Mouse (Mus musculus): ENCODE measurements around the gene Wdr11. TPM values are rescaled to one million over a fixed set of nuclear protein-coding genes. Genes with fewer than 3 reads are reported as not detected.

The Wdr11 gene
- total and polyA plus RNA-seq, 2 experiments from 2014 or later = 14.8 to 31.0 TPM

DNA sequence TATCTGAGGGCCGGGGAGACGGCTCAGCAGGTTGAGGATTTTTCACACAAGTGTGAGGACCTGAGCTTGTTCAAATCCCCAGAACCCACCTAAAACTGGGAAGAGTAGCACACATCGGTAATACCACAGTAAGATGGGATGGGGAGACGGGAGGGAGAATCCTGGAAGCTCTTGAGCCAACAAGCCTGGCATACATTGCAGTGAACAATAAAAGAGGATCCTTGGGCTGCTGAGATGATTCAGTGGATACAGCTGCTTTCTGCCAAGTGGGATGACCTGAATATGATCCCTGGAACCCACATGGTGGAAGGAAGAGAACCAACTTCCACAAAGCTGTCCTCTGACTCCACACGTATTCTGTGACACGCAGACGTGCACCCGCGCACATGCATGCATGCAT, 68.9 kb downstream of the Wdr11 start:
- no peak overlapping the region for H3K4me2 ChIP-seq (ENCODE audit: low read depth, low read length)
- H3K4me3 ChIP-seq (ENCODE audit: low read depth, low read length) = no peak overlapping the region
- ATAC-seq (ENCODE audit: insufficient read depth, low read depth) (no peak), DNase-seq (ENCODE audit: low spot score) (no peak)
- no peaks in the 10 kb centered on the region for H3K4me1 ChIP-seq (ENCODE audit: control insufficient read depth, insufficient read depth)
- WGBS = 89% methylated on average over 9 of the region's 9 CpGs
- no peak overlapping the region for H3K9ac ChIP-seq (replicated peaks; ENCODE audit: low read depth, low read length)
- H3K27me3 ChIP-seq (ENCODE audit: control insufficient read depth, insufficient read depth, low read length) = no peaks in the 10 kb centered on the region
- TF ChIP-seq EP300 (IDR thresholded peaks at IDR 0.05; ENCODE audit: low read depth) = no peak
- no peak for TF ChIP-seq CTCF (IDR thresholded peaks at IDR 0.05; ENCODE audit: low read depth)
- no peaks in the 10 kb centered on the region for H3K36me3 ChIP-seq (replicated peaks; ENCODE audit: control insufficient read depth, insufficient read depth, low read length)
- no peaks in the 10 kb centered on the region for H3K9me3 ChIP-seq (replicated peaks; ENCODE audit: control insufficient read depth, low read length)
- H3K27ac ChIP-seq (ENCODE audit: low read depth) = no peak overlapping the region

DNA sequence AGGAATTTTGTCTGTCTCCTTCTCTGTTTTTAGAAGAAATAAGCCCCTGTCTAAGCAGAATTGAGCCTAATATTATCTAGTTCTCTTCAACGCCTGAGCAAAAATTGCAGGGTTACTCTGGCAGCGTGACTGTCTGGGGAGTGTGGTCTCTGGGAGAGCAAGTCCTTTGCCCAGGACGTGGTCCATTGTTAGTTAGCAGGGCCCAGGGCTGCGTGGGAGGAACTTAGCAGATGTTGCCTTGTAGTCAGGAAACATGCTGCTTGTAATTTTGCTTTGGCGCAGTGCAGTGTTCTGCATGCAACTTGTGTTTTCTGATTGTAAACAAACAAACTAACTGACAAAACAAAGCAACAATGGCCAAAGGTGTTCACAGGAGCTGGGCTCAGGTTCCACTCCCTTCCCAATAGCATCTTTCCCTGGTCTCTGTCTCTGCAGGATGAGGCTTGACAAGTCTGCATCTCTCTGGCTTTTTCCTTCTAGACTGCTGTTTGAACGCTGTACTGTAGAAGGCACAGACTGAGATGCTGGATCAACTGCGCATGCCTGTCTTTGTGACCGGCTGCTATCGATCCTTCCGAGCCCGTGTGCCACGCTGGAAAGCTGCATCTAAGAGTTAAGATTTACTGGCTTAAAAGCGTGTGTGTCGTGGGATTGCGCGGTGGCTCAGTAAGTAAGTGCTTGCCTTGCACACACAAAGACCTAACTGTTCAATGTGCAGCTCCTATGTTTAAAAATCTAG, 70.6 kb downstream of the Wdr11 start:
- no peaks in the 10 kb centered on the region for H3K36me3 ChIP-seq (replicated peaks; ENCODE audit: control insufficient read depth, insufficient read depth, low read length)
- TF ChIP-seq EP300 (IDR thresholded peaks at IDR 0.05; ENCODE audit: low read depth) = no peak
- TF ChIP-seq CTCF (IDR thresholded peaks at IDR 0.05; ENCODE audit: low read depth) = no peak
- no peaks in the 10 kb centered on the region for H3K4me1 ChIP-seq (ENCODE audit: control insufficient read depth, insufficient read depth)
- no peaks in the 10 kb centered on the region for H3K9me3 ChIP-seq (replicated peaks; ENCODE audit: control insufficient read depth, low read length)
- no peak overlapping the region for H3K9ac ChIP-seq (replicated peaks; ENCODE audit: low read depth, low read length)
- no peak overlapping the region for H3K4me3 ChIP-seq (ENCODE audit: low read depth, low read length)
- H3K27ac ChIP-seq (ENCODE audit: low read depth) = no peak overlapping the region
- ATAC-seq (ENCODE audit: insufficient read depth, low read depth) = no peak
- H3K27me3 ChIP-seq (ENCODE audit: control insufficient read depth, insufficient read depth, low read length) = no peaks in the 10 kb centered on the region
- DNase-seq (ENCODE audit: low spot score) = no peak
- H3K4me2 ChIP-seq (ENCODE audit: low read depth, low read length) = no peak overlapping the region
- WGBS = 75% methylated on average over 16 of the region's 16 CpGs

DNA sequence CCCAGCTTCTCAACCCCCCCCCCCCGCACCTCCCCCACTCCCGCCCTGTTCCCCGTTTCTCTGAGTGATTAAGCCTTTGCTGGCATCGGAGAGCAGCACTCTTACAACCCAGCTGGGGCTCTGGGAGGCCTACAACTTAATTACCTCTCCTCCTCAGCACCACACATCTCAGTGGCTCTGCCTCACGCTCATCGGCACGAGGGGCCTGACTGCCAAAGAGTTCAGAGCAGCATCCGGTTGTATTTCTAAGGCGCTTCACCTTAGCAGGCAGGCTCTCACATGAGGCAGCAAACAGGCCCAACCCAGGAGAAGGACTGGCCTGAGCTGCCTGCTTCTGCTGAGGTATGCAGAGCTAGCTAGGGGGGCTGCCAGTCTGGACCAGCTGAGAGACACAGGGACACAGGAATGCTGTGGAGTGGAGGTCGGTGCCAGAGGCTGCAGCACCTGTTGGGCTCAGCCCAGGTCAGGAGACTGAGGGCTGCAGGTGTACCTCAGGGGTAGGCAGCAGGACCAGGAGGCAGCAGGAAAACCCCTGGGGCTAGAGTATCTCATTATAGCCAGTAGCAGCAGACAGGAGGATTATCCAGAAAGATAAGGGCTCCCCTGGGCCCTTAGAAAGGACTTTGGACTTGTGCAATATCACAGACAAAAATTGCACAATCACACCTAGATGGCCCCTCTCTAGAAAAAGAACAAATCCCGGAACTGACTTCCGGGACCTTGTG, 72.3 kb downstream of the Wdr11 start:
- 36% methylated on average over 12 of the region's 12 CpGs for WGBS
- Histone ChIP-seq H3K36me3 (replicated peaks; ENCODE audit: control insufficient read depth, insufficient read depth, low read length) (no peaks in the 10 kb centered on the region), H3K4me1 (ENCODE audit: control insufficient read depth, insufficient read depth) (no peaks in the 10 kb centered on the region), H3K27ac (ENCODE audit: low read depth) (no peak overlapping the region), H3K9me3 (replicated peaks; ENCODE audit: control insufficient read depth, low read length) (no peaks in the 10 kb centered on the region), H3K4me3 (ENCODE audit: low read depth, low read length) (no peak overlapping the region), H3K4me2 (ENCODE audit: low read depth, low read length) (no peak overlapping the region), H3K27me3 (ENCODE audit: control insufficient read depth, insufficient read depth, low read length) (no peaks in the 10 kb centered on the region), H3K9ac (replicated peaks; ENCODE audit: low read depth, low read length) (no peak overlapping the region)
- TF ChIP-seq EP300 (IDR thresholded peaks at IDR 0.05; ENCODE audit: low read depth) (no peak), CTCF (IDR thresholded peaks at IDR 0.05; ENCODE audit: low read depth) (no peak)
- ATAC-seq (ENCODE audit: insufficient read depth, low read depth) = no peak
- DNase-seq (ENCODE audit: low spot score) = no peak

DNA sequence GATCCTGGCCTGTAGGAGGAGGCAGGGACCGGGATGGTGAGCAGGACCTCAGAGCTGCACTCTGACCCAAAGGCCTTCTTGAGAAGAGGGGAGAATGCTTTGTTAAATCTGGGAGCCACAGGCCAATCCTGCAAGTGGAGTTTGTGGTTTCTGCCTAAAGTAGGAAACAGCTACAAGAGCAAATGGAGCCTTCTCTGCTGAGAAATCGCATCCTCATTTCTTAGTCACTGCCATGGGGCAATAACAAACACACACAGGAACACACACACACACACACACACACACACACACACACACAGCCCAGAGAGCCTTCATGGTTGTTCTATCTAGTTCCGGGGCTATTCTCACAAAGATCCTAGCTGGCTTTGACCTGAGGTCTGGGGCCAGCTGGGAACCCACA, 73.7 kb downstream of the Wdr11 start:
- Histone ChIP-seq H3K9me3 (replicated peaks; ENCODE audit: control insufficient read depth, low read length) (no peaks in the 10 kb centered on the region), H3K9ac (replicated peaks; ENCODE audit: low read depth, low read length) (no peak overlapping the region), H3K27ac (ENCODE audit: low read depth) (no peak overlapping the region), H3K27me3 (ENCODE audit: control insufficient read depth, insufficient read depth, low read length) (no peaks in the 10 kb centered on the region), H3K4me2 (ENCODE audit: low read depth, low read length) (no peak overlapping the region), H3K36me3 (replicated peaks; ENCODE audit: control insufficient read depth, insufficient read depth, low read length) (no peaks in the 10 kb centered on the region), H3K4me1 (ENCODE audit: control insufficient read depth, insufficient read depth) (no peaks in the 10 kb centered on the region), H3K4me3 (ENCODE audit: low read depth, low read length) (no peak overlapping the region)
- TF ChIP-seq EP300 (IDR thresholded peaks at IDR 0.05; ENCODE audit: low read depth) (no peak), CTCF (IDR thresholded peaks at IDR 0.05; ENCODE audit: low read depth) (no peak)
- DNase-seq (ENCODE audit: low spot score) (no peak), ATAC-seq (ENCODE audit: insufficient read depth, low read depth) (no peak)
- WGBS = 81% methylated on average over 3 of the region's 3 CpGs

DNA sequence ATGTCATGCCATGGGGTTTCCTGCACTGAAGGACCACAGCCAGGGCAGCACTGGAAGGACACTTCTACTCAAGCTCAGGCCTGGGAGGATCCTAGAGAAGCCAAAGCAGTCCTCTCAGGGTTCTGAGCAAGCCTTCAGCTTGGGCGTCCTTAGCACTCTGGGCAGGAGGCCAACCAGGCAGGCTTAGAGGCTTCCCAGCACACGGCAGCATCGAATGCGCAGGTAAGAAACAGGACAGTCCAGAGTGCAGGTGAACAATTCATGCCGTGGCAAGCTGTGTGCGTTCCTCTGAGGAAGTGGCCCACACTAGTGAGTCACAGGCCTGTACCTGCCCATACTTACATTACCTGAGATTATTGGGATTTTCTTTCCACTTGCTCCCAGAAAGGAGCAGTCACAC, 74.3 kb downstream of the Wdr11 start:
- no peak for ATAC-seq (ENCODE audit: insufficient read depth, low read depth)
- DNase-seq (ENCODE audit: low spot score) = no peak
- Histone ChIP-seq H3K27ac (ENCODE audit: low read depth) (no peak overlapping the region), H3K9me3 (replicated peaks; ENCODE audit: control insufficient read depth, low read length) (no peaks in the 10 kb centered on the region), H3K4me1 (ENCODE audit: control insufficient read depth, insufficient read depth) (no peaks in the 10 kb centered on the region), H3K9ac (replicated peaks; ENCODE audit: low read depth, low read length) (no peak overlapping the region), H3K4me3 (ENCODE audit: low read depth, low read length) (no peak overlapping the region), H3K27me3 (ENCODE audit: control insufficient read depth, insufficient read depth, low read length) (no peaks in the 10 kb centered on the region), H3K4me2 (ENCODE audit: low read depth, low read length) (no peak overlapping the region), H3K36me3 (replicated peaks; ENCODE audit: control insufficient read depth, insufficient read depth, low read length) (no peaks in the 10 kb centered on the region)
- TF ChIP-seq EP300 (IDR thresholded peaks at IDR 0.05; ENCODE audit: low read depth) (no peak), CTCF (IDR thresholded peaks at IDR 0.05; ENCODE audit: low read depth) (no peak)
- WGBS = 58% methylated on average over 6 of the region's 6 CpGs

All from heart, postnatal 0 days (tissue).